In genomic region chr9:27298411-27299285, GRCm38 (mm10) we compare ENCODE assay signal across 8 mouse cellular contexts. TPM values are rescaled to one million over a fixed set of nuclear protein-coding genes. Genes with fewer than 3 reads are reported as not detected.
A peak's percentile ranks its signal among the peaks of the same experiment; 100 is the strongest.
DNase-seq lines count a peak whose midpoint lies in the region; ATAC-seq lines count a peak whose summit lies in the region.

Igsf9b (plus strand) TSS chr9:27299204.

- H3K27me3 ChIP-seq in liver, embryonic 15.5 days = peaks cover 62% of the 10 kb centered on the region
- H3K27me3 ChIP-seq in neural tube, embryonic 15.5 days (replicated peaks) = peaks cover 21% of the 10 kb centered on the region

- no peaks in the 10 kb centered on the region for H3K36me3 ChIP-seq in liver, embryonic 15.5 days (replicated peaks)
- no peaks in the 10 kb centered on the region for H3K36me3 ChIP-seq in neural tube, embryonic 15.5 days

- H3K9ac ChIP-seq in liver, embryonic 15.5 days = no peak within 1 kb of the TSS
- H3K9ac ChIP-seq in neural tube, embryonic 15.5 days (replicated peaks) = peak within 1 kb of the TSS; percentile 75

- WGBS in large intestine, adult 2 months = 2% methylated on average over 40 of the region's 40 CpGs
- 2% methylated on average over 40 of the region's 40 CpGs for WGBS in liver, embryonic 15.5 days (ENCODE audit: insufficient replicate concordance)
- WGBS in neural tube, embryonic 15.5 days = under 1% methylated on average over 40 of the region's 40 CpGs

- peak within 1 kb of the TSS; percentile 61 for H3K4me2 ChIP-seq in liver, embryonic 15.5 days
- peak within 1 kb of the TSS; percentile 92 for H3K4me2 ChIP-seq in neural tube, embryonic 15.5 days

- DNase-seq in Muller cell, postnatal 12 days (ENCODE audit: inconsistent ontology term) = peak; percentile 95
- DNase-seq in cerebellum, adult 9-10 months = peak; percentile 98
- DNase-seq in heart, postnatal 36 days = peak; percentile 84 to 88
- peak; percentile 86 for DNase-seq in large intestine, adult 2 months (ENCODE audit: low read depth, low spot score)
- peak; percentile 25 for DNase-seq in thymus, postnatal 25 days

- H3K4me1 ChIP-seq in liver, embryonic 15.5 days (replicated peaks) = peaks cover 10% of the 10 kb centered on the region; the same call in 1 of the 2 replicates
- peaks cover 51% of the 10 kb centered on the region for H3K4me1 ChIP-seq in neural tube, embryonic 15.5 days

- intact Hi-C loops in heart, postnatal 36 days (cut with DNase I) = no loop called here

- H3K27ac ChIP-seq in liver, embryonic 15.5 days (replicated peaks) = no peak within 1 kb of the TSS
- peak within 1 kb of the TSS; percentile 91 for H3K27ac ChIP-seq in neural tube, embryonic 15.5 days (replicated peaks)

- ATAC-seq in frontal cortex, adult (ENCODE audit: low TSS enrichment) = peak; percentile 78
- ATAC-seq in liver, embryonic 15.5 days (ENCODE audit: insufficient read depth) = peak; percentile 58
- peak; percentile 98 for ATAC-seq in neural tube, embryonic 15.5 days (ENCODE audit: low FRiP score)

- peak within 1 kb of the TSS; percentile 47 for H3K4me3 ChIP-seq in liver, embryonic 15.5 days (replicated peaks)
- H3K4me3 ChIP-seq in neural tube, embryonic 15.5 days (replicated peaks) = peak within 1 kb of the TSS; percentile 86

- H3K9me3 ChIP-seq in liver, embryonic 15.5 days (replicated peaks) = no peaks in the 10 kb centered on the region
- H3K9me3 ChIP-seq in neural tube, embryonic 15.5 days (replicated peaks) = no peaks in the 10 kb centered on the region

RNA-seq across cellular contexts. Expression of gene Igsf9b, which starts in this region (rescaled TPM):
- 1 to 10 TPM; 3.8 to 4.9 TPM for total RNA-seq in heart, postnatal 36 days (2021)
- 1.4 and 2.0 TPM in 2 replicates for polyA plus RNA-seq in large intestine, adult 2 months (2012; rRNA removed)
- polyA plus RNA-seq in liver, embryonic 15.5 days (2015; fragmentation: Nextera tagmentation; extraction: Ambion mirVana) = 0.05 and 0.06 TPM in 2 replicates
- polyA plus RNA-seq in neural tube, embryonic 15.5 days (2015; fragmentation: Nextera tagmentation; extraction: Ambion mirVana) = 19.0 and 23.2 TPM in 2 replicates

Comparison
In these comparisons a context has a peak if more than half of its experiments do, and no peak if none do; other contexts are left out.
1. Peak in ATAC-seq, H3K4me3 ChIP-seq and H3K4me2 ChIP-seq in liver, embryonic 15.5 days; RNA of the gene not detected or under 1 TPM.
2. DNase-seq: peak in every context shown above with its lines; median percentile 98 in cerebellum, adult 9-10 months; 95 in Muller cell, postnatal 12 days; 86 in heart, postnatal 36 days; 86 in large intestine, adult 2 months; 25 in thymus, postnatal 25 days.